Mouse (Mus musculus): ENCODE measurements at regions not wholly inside any gene's neighbourhood (a gene's known extent, or its start where the extent isn't known, plus 50 kb on each side); places are given as distances from the start of the nearest gene placed in this dataset.

DNA sequence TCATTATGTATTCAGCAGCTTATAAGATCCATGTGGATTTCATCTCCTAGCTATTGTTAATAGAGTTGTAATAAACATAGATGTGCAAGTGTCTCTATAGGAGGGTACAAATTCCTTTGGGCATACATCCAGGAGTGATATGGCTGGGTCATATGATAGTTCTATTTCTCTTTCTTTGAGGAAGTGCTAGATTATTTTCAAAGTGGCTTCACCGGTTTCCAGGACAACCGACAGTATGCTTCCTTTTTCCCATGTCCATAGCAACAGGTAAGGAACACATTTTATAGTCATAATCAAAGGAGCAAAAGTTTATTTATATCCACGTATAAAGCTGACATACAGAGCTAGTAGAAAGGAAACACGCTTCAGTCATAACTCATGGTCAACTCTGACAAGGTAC, 710.2 kb upstream of the Tenm4 start:
- H3K27ac ChIP-seq (ENCODE audit: low read depth, low read length) = no peak overlapping the region
- ATAC-seq (ENCODE audit: low FRiP score) (no peak), DNase-seq (ENCODE audit: low spot score) (no peak)
- H3K27me3 ChIP-seq (ENCODE audit: control insufficient read depth, insufficient read depth, low read length) = no peaks in the 10 kb centered on the region
- no peaks in the 10 kb centered on the region for H3K9me3 ChIP-seq (ENCODE audit: control insufficient read depth, low read length)
- 90% methylated on average over 4 of the region's 4 CpGs for WGBS
- no peaks in the 10 kb centered on the region for H3K36me3 ChIP-seq (ENCODE audit: control insufficient read depth, insufficient read depth, low read length)
- H3K4me2 ChIP-seq (replicated peaks; ENCODE audit: low read depth, low read length) = no peak overlapping the region
- no peak overlapping the region for H3K4me3 ChIP-seq (ENCODE audit: low read depth, low read length)
- no peak overlapping the region for H3K9ac ChIP-seq (ENCODE audit: low read depth, low read length)
- no peaks in the 10 kb centered on the region for H3K4me1 ChIP-seq (replicated peaks; ENCODE audit: control insufficient read depth, insufficient read depth, low read length)

- Histone ChIP-seq H3K36me3 (ENCODE audit: control insufficient read depth, insufficient read depth, low read length) (no peaks in the 10 kb centered on the region), H3K9me3 (ENCODE audit: control insufficient read depth, low read length) (no peaks in the 10 kb centered on the region), H3K9ac (ENCODE audit: low read depth, low read length) (no peak overlapping the region), H3K27ac (ENCODE audit: low read depth, low read length) (no peak overlapping the region), H3K4me1 (replicated peaks; ENCODE audit: control insufficient read depth, insufficient read depth, low read length) (no peaks in the 10 kb centered on the region), H3K4me3 (ENCODE audit: low read depth, low read length) (no peak overlapping the region), H3K4me2 (replicated peaks; ENCODE audit: low read depth, low read length) (no peak overlapping the region), H3K27me3 (ENCODE audit: control insufficient read depth, insufficient read depth, low read length) (no peaks in the 10 kb centered on the region)
- no peak for DNase-seq (ENCODE audit: low spot score)
- WGBS = 85% methylated on average over 4 of the region's 4 CpGs
- no peak for ATAC-seq (ENCODE audit: low FRiP score)
Observed at GRCm38 (mm10) chr7:95465506-95465905, 705.5 kb upstream of the Tenm4 start.

DNA sequence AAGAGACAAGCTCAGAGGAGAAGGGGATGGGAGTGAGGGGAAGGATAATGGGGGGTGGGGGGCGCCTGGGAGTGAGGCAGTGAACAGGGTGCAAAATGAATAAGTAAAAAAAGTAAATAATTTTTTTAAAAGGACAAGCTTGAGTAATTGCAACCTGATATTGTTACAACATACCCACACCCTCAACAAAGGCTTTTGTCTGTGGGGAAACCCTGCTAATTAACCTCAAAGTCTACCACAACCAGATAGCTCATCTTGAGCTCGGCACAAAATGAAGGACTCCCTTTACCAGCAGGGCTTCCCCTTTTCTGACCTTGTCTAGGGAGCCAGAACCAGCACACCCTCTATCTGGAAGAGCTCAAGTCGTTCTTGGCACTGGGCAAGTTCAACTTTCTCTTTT, 704.0 kb upstream of the Tenm4 start:
- Histone ChIP-seq H3K27ac (ENCODE audit: low read depth, low read length) (no peak overlapping the region), H3K9ac (ENCODE audit: low read depth, low read length) (no peak overlapping the region), H3K4me2 (replicated peaks; ENCODE audit: low read depth, low read length) (no peak overlapping the region), H3K9me3 (ENCODE audit: control insufficient read depth, low read length) (no peaks in the 10 kb centered on the region), H3K4me1 (replicated peaks; ENCODE audit: control insufficient read depth, insufficient read depth, low read length) (no peaks in the 10 kb centered on the region), H3K36me3 (ENCODE audit: control insufficient read depth, insufficient read depth, low read length) (no peaks in the 10 kb centered on the region), H3K27me3 (ENCODE audit: control insufficient read depth, insufficient read depth, low read length) (no peaks in the 10 kb centered on the region), H3K4me3 (ENCODE audit: low read depth, low read length) (no peak overlapping the region)
- ATAC-seq (ENCODE audit: low FRiP score) (no peak), DNase-seq (ENCODE audit: low spot score) (no peak)
- WGBS = 46% methylated on average over 3 of the region's 3 CpGs

DNA sequence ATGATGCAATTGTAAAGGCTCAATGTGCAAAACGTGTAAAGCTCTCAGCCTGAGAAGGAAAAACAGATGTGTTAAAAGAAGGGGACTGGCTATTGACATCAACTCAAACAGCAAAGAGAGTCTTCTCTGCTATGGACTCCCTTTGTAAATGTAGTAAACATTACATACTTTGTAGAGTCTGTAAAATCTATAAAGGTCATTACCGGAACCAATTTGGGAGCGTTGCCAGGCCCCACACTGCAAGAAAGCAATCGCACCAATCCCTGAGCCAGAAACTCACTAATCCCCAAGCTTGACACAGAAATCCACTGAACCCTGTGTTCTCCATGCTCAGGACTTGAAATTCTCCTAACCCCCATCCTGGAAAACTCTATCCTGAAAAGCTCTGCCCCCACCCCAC, 697.2 kb upstream of the Tenm4 start:
- no peaks in the 10 kb centered on the region for H3K36me3 ChIP-seq (ENCODE audit: control insufficient read depth, insufficient read depth, low read length)
- no peak overlapping the region for H3K4me2 ChIP-seq (replicated peaks; ENCODE audit: low read depth, low read length)
- no peak overlapping the region for H3K9ac ChIP-seq (ENCODE audit: low read depth, low read length)
- 91% methylated on average over 4 of the region's 4 CpGs for WGBS
- H3K27me3 ChIP-seq (ENCODE audit: control insufficient read depth, insufficient read depth, low read length) = no peaks in the 10 kb centered on the region
- H3K27ac ChIP-seq (ENCODE audit: low read depth, low read length) = no peak overlapping the region
- no peaks in the 10 kb centered on the region for H3K9me3 ChIP-seq (ENCODE audit: control insufficient read depth, low read length)
- no peaks in the 10 kb centered on the region for H3K4me1 ChIP-seq (replicated peaks; ENCODE audit: control insufficient read depth, insufficient read depth, low read length)
- no peak for ATAC-seq (ENCODE audit: low FRiP score)
- no peak overlapping the region for H3K4me3 ChIP-seq (ENCODE audit: low read depth, low read length)
- no peak for DNase-seq (ENCODE audit: low spot score)

GRCm38 (mm10) chr7:95480121-95480726, 690.8 kb upstream of the Tenm4 start:
- H3K27ac ChIP-seq (ENCODE audit: low read depth, low read length) = no peak overlapping the region
- 17% methylated on average over 5 of the region's 5 CpGs for WGBS
- H3K9ac ChIP-seq (ENCODE audit: low read depth, low read length) = no peak overlapping the region
- no peak overlapping the region for H3K4me2 ChIP-seq (replicated peaks; ENCODE audit: low read depth, low read length)
- H3K4me3 ChIP-seq (ENCODE audit: low read depth, low read length) = no peak overlapping the region
- H3K9me3 ChIP-seq (ENCODE audit: control insufficient read depth, low read length) = no peaks in the 10 kb centered on the region
- no peaks in the 10 kb centered on the region for H3K4me1 ChIP-seq (replicated peaks; ENCODE audit: control insufficient read depth, insufficient read depth, low read length)
- ATAC-seq (ENCODE audit: low FRiP score) (peak; percentile 27; the same call in 1 of the 2 replicates), DNase-seq (ENCODE audit: low spot score) (no peak)
- H3K27me3 ChIP-seq (ENCODE audit: control insufficient read depth, insufficient read depth, low read length) = no peaks in the 10 kb centered on the region
- H3K36me3 ChIP-seq (ENCODE audit: control insufficient read depth, insufficient read depth, low read length) = no peaks in the 10 kb centered on the region

DNA sequence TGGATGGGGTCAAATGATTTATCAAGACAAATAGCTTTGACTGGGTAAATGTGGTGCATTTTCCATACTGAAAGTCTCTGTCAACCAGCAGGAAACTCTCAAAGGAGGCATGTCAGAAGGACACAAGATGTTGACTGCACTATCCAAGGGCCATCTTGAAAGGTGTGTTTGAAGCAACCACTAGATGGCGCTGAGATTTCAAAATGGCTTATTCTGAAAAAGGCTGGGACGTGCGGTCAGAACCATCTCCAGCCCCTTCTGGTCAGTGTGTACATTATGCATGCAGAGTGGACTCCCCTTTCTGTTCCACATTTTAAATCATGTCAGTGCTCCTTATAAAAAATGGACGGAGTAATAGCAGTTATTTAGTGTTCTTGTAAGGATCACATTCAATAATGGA, 681.4 kb upstream of the Tenm4 start:
- Histone ChIP-seq H3K9me3 (ENCODE audit: control insufficient read depth, low read length) (no peaks in the 10 kb centered on the region), H3K4me2 (replicated peaks; ENCODE audit: low read depth, low read length) (no peak overlapping the region), H3K4me3 (ENCODE audit: low read depth, low read length) (no peak overlapping the region), H3K36me3 (ENCODE audit: control insufficient read depth, insufficient read depth, low read length) (no peaks in the 10 kb centered on the region), H3K27me3 (ENCODE audit: control insufficient read depth, insufficient read depth, low read length) (no peaks in the 10 kb centered on the region), H3K4me1 (replicated peaks; ENCODE audit: control insufficient read depth, insufficient read depth, low read length) (no peaks in the 10 kb centered on the region), H3K9ac (ENCODE audit: low read depth, low read length) (no peak overlapping the region), H3K27ac (ENCODE audit: low read depth, low read length) (no peak overlapping the region)
- 7% methylated on average over 4 of the region's 4 CpGs for WGBS
- peak; percentile 88 for ATAC-seq (ENCODE audit: low FRiP score)
- peak; percentile 81 for DNase-seq (ENCODE audit: low spot score)

DNA sequence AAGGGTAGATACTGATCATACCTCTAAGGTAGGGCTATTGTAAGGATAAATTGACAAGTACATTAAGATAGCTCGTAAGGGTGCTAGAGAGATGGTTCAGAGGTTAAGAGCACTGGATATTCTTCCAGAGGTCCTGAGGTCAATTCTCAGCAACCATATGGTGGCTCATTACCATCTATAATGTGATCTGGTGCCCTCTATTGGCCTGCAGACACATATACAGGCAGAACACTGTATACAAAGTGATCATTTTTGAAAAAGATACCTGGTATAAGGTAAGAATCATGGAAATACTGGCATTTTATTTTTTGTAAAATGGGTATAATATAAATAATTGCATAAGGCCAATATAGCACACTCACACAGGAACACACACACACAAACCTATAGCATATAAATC, 676.3 kb upstream of the Tenm4 start:
- no peak for DNase-seq (ENCODE audit: low spot score)
- peak; percentile 33; the same call in 1 of the 2 replicates for ATAC-seq (ENCODE audit: low FRiP score)
- no peak overlapping the region for H3K27ac ChIP-seq (ENCODE audit: low read depth, low read length)
- H3K9me3 ChIP-seq (ENCODE audit: control insufficient read depth, low read length) = no peaks in the 10 kb centered on the region
- no peaks in the 10 kb centered on the region for H3K4me1 ChIP-seq (replicated peaks; ENCODE audit: control insufficient read depth, insufficient read depth, low read length)
- H3K4me2 ChIP-seq (replicated peaks; ENCODE audit: low read depth, low read length) = no peak overlapping the region
- WGBS = 46% methylated on average over 1 of the region's 1 CpGs
- no peaks in the 10 kb centered on the region for H3K36me3 ChIP-seq (ENCODE audit: control insufficient read depth, insufficient read depth, low read length)
- no peak overlapping the region for H3K4me3 ChIP-seq (ENCODE audit: low read depth, low read length)
- H3K27me3 ChIP-seq (ENCODE audit: control insufficient read depth, insufficient read depth, low read length) = no peaks in the 10 kb centered on the region
- no peak overlapping the region for H3K9ac ChIP-seq (ENCODE audit: low read depth, low read length)

- Histone ChIP-seq H3K9ac (ENCODE audit: low read depth, low read length) (no peak overlapping the region), H3K36me3 (ENCODE audit: control insufficient read depth, insufficient read depth, low read length) (no peaks in the 10 kb centered on the region), H3K27ac (ENCODE audit: low read depth, low read length) (no peak overlapping the region), H3K27me3 (ENCODE audit: control insufficient read depth, insufficient read depth, low read length) (no peaks in the 10 kb centered on the region), H3K4me1 (replicated peaks; ENCODE audit: control insufficient read depth, insufficient read depth, low read length) (no peaks in the 10 kb centered on the region), H3K4me2 (replicated peaks; ENCODE audit: low read depth, low read length) (no peak overlapping the region), H3K9me3 (ENCODE audit: control insufficient read depth, low read length) (no peaks in the 10 kb centered on the region), H3K4me3 (ENCODE audit: low read depth, low read length) (no peak overlapping the region)
- 4% methylated on average over 6 of the region's 6 CpGs for WGBS
- DNase-seq (ENCODE audit: low spot score) (peak; percentile 56), ATAC-seq (ENCODE audit: low FRiP score) (peak; percentile 61; the same call in 1 of the 2 replicates)
Observed at GRCm38 (mm10) chr7:95502959-95503358, 668.1 kb upstream of the Tenm4 start.

DNA sequence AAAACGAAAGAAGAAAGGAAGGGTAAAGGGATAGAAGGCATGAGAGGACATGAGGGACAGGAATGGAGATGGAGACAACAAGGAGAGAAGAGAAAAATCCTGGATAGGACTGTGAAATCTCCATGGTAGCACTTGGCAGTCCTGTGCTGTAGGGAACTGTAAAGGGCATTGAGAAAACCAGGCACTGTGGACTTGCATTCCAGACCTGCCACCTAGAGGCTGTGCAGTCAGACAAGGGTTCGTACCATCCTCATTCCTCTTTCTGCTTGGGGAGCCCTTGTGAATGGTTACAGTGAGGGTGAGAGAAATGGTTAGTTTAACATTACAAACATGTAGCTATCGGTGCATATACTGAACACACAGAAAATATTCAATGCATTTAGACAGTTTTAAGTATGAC, 623.8 kb upstream of the Tenm4 start:
- no peaks in the 10 kb centered on the region for H3K4me1 ChIP-seq (replicated peaks; ENCODE audit: control insufficient read depth, insufficient read depth, low read length)
- H3K4me2 ChIP-seq (replicated peaks; ENCODE audit: low read depth, low read length) = no peak overlapping the region
- DNase-seq (ENCODE audit: low spot score) = no peak
- no peaks in the 10 kb centered on the region for H3K9me3 ChIP-seq (ENCODE audit: control insufficient read depth, low read length)
- 75% methylated on average over 3 of the region's 3 CpGs for WGBS
- no peak for ATAC-seq (ENCODE audit: low FRiP score)
- no peak overlapping the region for H3K27ac ChIP-seq (ENCODE audit: low read depth, low read length)
- H3K36me3 ChIP-seq (ENCODE audit: control insufficient read depth, insufficient read depth, low read length) = no peaks in the 10 kb centered on the region
- no peak overlapping the region for H3K4me3 ChIP-seq (ENCODE audit: low read depth, low read length)
- no peaks in the 10 kb centered on the region for H3K27me3 ChIP-seq (ENCODE audit: control insufficient read depth, insufficient read depth, low read length)
- no peak overlapping the region for H3K9ac ChIP-seq (ENCODE audit: low read depth, low read length)

Data from hindbrain, embryonic 11.5 days (tissue).